Mouse (Mus musculus) embryonic facial prominence, embryonic 12.5 days (tissue): Measurements from ENCODE around the gene Tssk6. TPM values are rescaled to one million over a fixed set of nuclear protein-coding genes. Genes with fewer than 3 reads are reported as not detected.

ENCODE experiments used
- ATAC-seq: fragments of 200-750 bp; cut with Nextera tagmentation; 2 replicates; pipeline ENCODE4 v1.8.0; 2017; ENCODE audit not compliant: insufficient number of reproducible peaks, insufficient read depth, low FRiP score, low TSS enrichment
- H3K27ac ChIP-seq: fragments of 300-500 bp; sonication (generic); 2 replicates; pipeline ENCODE4 v1.5.1; 2016; ENCODE audit warnings: mild to moderate bottlenecking
- H3K27me3 ChIP-seq: fragments of 300-500 bp; sonication (generic); 2 replicates; pipeline ENCODE4 v1.6.1; 2016; ENCODE audit warnings: mild to moderate bottlenecking, moderate library complexity
- H3K36me3 ChIP-seq: fragments of 300-500 bp; sonication (generic); 2 replicates; pipeline ENCODE4 v1.6.1; 2016; ENCODE audit warnings: mild to moderate bottlenecking
- H3K4me1 ChIP-seq: fragments of 300-500 bp; sonication (generic); 2 replicates; pipeline ENCODE4 v1.6.1; 2016
- H3K4me2 ChIP-seq: fragments of 300-500 bp; sonication (generic); replicated peaks from 2 replicates; pipeline ENCODE4 v1.6.1; 2016; ENCODE audit warnings: mild to moderate bottlenecking, moderate library complexity
- H3K4me3 ChIP-seq: fragments of 300-500 bp; sonication (generic); 2 replicates; pipeline ENCODE4 v1.5.1; 2016; ENCODE audit warnings: mild to moderate bottlenecking
- H3K9ac ChIP-seq: fragments of 300-500 bp; sonication (generic); 2 replicates; pipeline ENCODE4 v1.6.1; 2016; ENCODE audit warnings: mild to moderate bottlenecking, moderate library complexity
- H3K9me3 ChIP-seq: fragments of 300-500 bp; sonication (generic); 2 replicates; pipeline ENCODE4 v1.6.1; 2016; ENCODE audit warnings: mild to moderate bottlenecking, moderate library complexity
- WGBS: fragments of 180-500 bp; shearing (Covaris S2); methylation state at CpG from one replicate; pipeline ENCODE4 v1.1.7; 2016; 5-methylcytosine and 5-hydroxymethylcytosine counted together
- polyA plus RNA-seq: library from polyadenylated mRNA; unstranded; fragments of >200 nt; fragmentation: Nextera tagmentation; extraction: Ambion mirVana; gene quantifications from 2 replicates; pipeline ENCODE4 v1.2.1, GENCODE M21; 2016

Gene Tssk6
- polyA plus RNA-seq, 1 experiment from 2014 or later, result 5.1 TPM

GRCm38 (mm10) chr8:69888244-69888866 is 13.6 kb upstream of the Tssk6 start:
- Histone ChIP-seq H3K9me3 (no peaks in the 10 kb centered on the region), H3K4me2 (peak overlapping the region; percentile 43), H3K9ac (peak overlapping the region; percentile 7; the same call in 1 of the 2 replicates), H3K4me1 (peaks cover 30% of the 10 kb centered on the region), H3K36me3 (peaks cover 7% of the 10 kb centered on the region; the same call in 1 of the 2 replicates), H3K4me3 (peak overlapping the region; percentile 23), H3K27ac (no peak overlapping the region), H3K27me3 (peaks cover 85% of the 10 kb centered on the region)
- WGBS, result 4% methylated on average over 24 of the region's 24 CpGs
- ATAC-seq, result no peak

- peaks cover 80% of the 10 kb centered on the region for H3K27me3 ChIP-seq
- peaks cover 12% of the 10 kb centered on the region for H3K36me3 ChIP-seq
- no peaks in the 10 kb centered on the region for H3K9me3 ChIP-seq
- no peak overlapping the region for H3K27ac ChIP-seq
- 3% methylated on average over 32 of the region's 32 CpGs for WGBS
- peak overlapping the region; percentile 23 for H3K4me3 ChIP-seq
- peak overlapping the region; percentile 32 for H3K4me2 ChIP-seq
- H3K4me1 ChIP-seq, result peaks cover 30% of the 10 kb centered on the region
- peak overlapping the region; percentile 7 for H3K9ac ChIP-seq
- ATAC-seq, result no peak
Measured at GRCm38 (mm10) chr8:69888902-69889301, 13.1 kb upstream of the Tssk6 start.

GRCm38 (mm10) chr8:69890813-69891241 is 11.2 kb upstream of the Tssk6 start:
- Histone ChIP-seq H3K27me3 (peaks cover 60% of the 10 kb centered on the region), H3K4me2 (no peak overlapping the region), H3K36me3 (peaks cover 24% of the 10 kb centered on the region), H3K4me3 (no peak overlapping the region), H3K9ac (peak overlapping the region; percentile 21; the same call in 1 of the 2 replicates), H3K27ac (no peak overlapping the region), H3K9me3 (no peaks in the 10 kb centered on the region), H3K4me1 (peaks cover 28% of the 10 kb centered on the region)
- WGBS, result 38% methylated on average over 19 of the region's 19 CpGs
- ATAC-seq, result no peak

GRCm38 (mm10) chr8:69893863-69894262 is 8.1 kb upstream of the Tssk6 start:
- 32% methylated on average over 17 of the region's 17 CpGs for WGBS
- Histone ChIP-seq H3K4me1 (peaks cover 7% of the 10 kb centered on the region), H3K4me3 (no peak overlapping the region), H3K27ac (no peak overlapping the region), H3K27me3 (peaks cover 30% of the 10 kb centered on the region), H3K9ac (no peak overlapping the region), H3K9me3 (no peaks in the 10 kb centered on the region), H3K4me2 (no peak overlapping the region), H3K36me3 (peaks cover 36% of the 10 kb centered on the region)
- no peak for ATAC-seq

- no peak overlapping the region for H3K4me3 ChIP-seq
- H3K27me3 ChIP-seq, result peaks cover 20% of the 10 kb centered on the region
- no peak overlapping the region for H3K4me2 ChIP-seq
- no peaks in the 10 kb centered on the region; the same call in none of the 2 replicates for H3K4me1 ChIP-seq
- ATAC-seq, result no peak
- WGBS, result 62% methylated on average over 6 of the region's 6 CpGs
- no peaks in the 10 kb centered on the region for H3K9me3 ChIP-seq
- no peak overlapping the region for H3K9ac ChIP-seq
- H3K27ac ChIP-seq, result no peak overlapping the region
- H3K36me3 ChIP-seq, result peaks cover 41% of the 10 kb centered on the region
Measured at GRCm38 (mm10) chr8:69894836-69895332, 7.1 kb upstream of the Tssk6 start.

- 76% methylated on average over 4 of the region's 4 CpGs for WGBS
- Histone ChIP-seq H3K36me3 (peaks cover 41% of the 10 kb centered on the region), H3K27ac (no peak overlapping the region), H3K27me3 (peaks cover 10% of the 10 kb centered on the region), H3K4me2 (no peak overlapping the region), H3K9me3 (no peaks in the 10 kb centered on the region), H3K4me3 (no peak overlapping the region), H3K9ac (no peak overlapping the region), H3K4me1 (peaks cover 10% of the 10 kb centered on the region)
- no peak for ATAC-seq
Measured at GRCm38 (mm10) chr8:69895772-69896451, 6.1 kb upstream of the Tssk6 start.

- no peak for ATAC-seq
- H3K27ac ChIP-seq, result no peak overlapping the region
- H3K9ac ChIP-seq, result no peak overlapping the region
- 87% methylated on average over 6 of the region's 6 CpGs for WGBS
- H3K27me3 ChIP-seq, result no peaks in the 10 kb centered on the region
- H3K4me2 ChIP-seq, result no peak overlapping the region
- H3K4me1 ChIP-seq, result peaks cover 20% of the 10 kb centered on the region
- H3K36me3 ChIP-seq, result peaks cover 40% of the 10 kb centered on the region
- no peaks in the 10 kb centered on the region for H3K9me3 ChIP-seq
- no peak overlapping the region for H3K4me3 ChIP-seq
Measured at GRCm38 (mm10) chr8:69897857-69898256, 4.1 kb upstream of the Tssk6 start.

GRCm38 (mm10) chr8:69899876-69900275 is 2.1 kb upstream of the Tssk6 start:
- H3K36me3 ChIP-seq, result peaks cover 22% of the 10 kb centered on the region
- peaks cover 20% of the 10 kb centered on the region for H3K4me1 ChIP-seq

GRCm38 (mm10) chr8:69900895-69901451 is 1.0 kb upstream of the Tssk6 start:
- 18% methylated on average over 12 of the region's 12 CpGs for WGBS
- H3K27me3 ChIP-seq, result no peaks in the 10 kb centered on the region
- ATAC-seq, result no peak; the same call in 1 of the 2 replicates

More at GRCm38 (mm10) chr8:69899876-69900275, 2.1 kb upstream of the Tssk6 start:
- no peaks in the 10 kb centered on the region for H3K9me3 ChIP-seq
- H3K27ac ChIP-seq, result no peak overlapping the region
- 89% methylated on average over 2 of the region's 2 CpGs for WGBS
- no peak overlapping the region for H3K4me3 ChIP-seq
- H3K4me2 ChIP-seq, result peak overlapping the region; percentile 95; the same call in 1 of the 2 replicates
- H3K27me3 ChIP-seq, result no peaks in the 10 kb centered on the region
- no peak overlapping the region for H3K9ac ChIP-seq
- ATAC-seq, result no peak

GRCm38 (mm10) chr8:69901484-69902162 is 361 bp upstream of the Tssk6 start:
- 4% methylated on average over 41 of the region's 41 CpGs for WGBS
- peak overlapping the region; percentile 95 for H3K4me2 ChIP-seq
- H3K27me3 ChIP-seq, result no peaks in the 10 kb centered on the region
- H3K9ac ChIP-seq, result peak overlapping the region; percentile 67
- peak overlapping the region; percentile 91 for H3K27ac ChIP-seq
- peak; percentile 53 for ATAC-seq
- peaks cover 20% of the 10 kb centered on the region for H3K4me1 ChIP-seq
- H3K36me3 ChIP-seq, result peaks cover 19% of the 10 kb centered on the region; the same call in 1 of the 2 replicates
- peak overlapping the region; percentile 70 for H3K4me3 ChIP-seq
- no peaks in the 10 kb centered on the region for H3K9me3 ChIP-seq

More at GRCm38 (mm10) chr8:69900895-69901451, 1.0 kb upstream of the Tssk6 start:
- peak overlapping the region; percentile 87 for H3K27ac ChIP-seq
- peaks cover 17% of the 10 kb centered on the region; the same call in 1 of the 2 replicates for H3K36me3 ChIP-seq
- H3K9ac ChIP-seq, result peak overlapping the region; percentile 67
- no peaks in the 10 kb centered on the region for H3K9me3 ChIP-seq
- peaks cover 20% of the 10 kb centered on the region for H3K4me1 ChIP-seq
- H3K4me3 ChIP-seq, result peak overlapping the region; percentile 70
- peak overlapping the region; percentile 95 for H3K4me2 ChIP-seq

GRCm38 (mm10) chr8:69903063-69903542 is 1.1 kb downstream of the Tssk6 start:
- Histone ChIP-seq H3K4me2 (peak overlapping the region; percentile 95), H3K4me1 (peaks cover 20% of the 10 kb centered on the region), H3K27ac (peak overlapping the region; percentile 91), H3K4me3 (peak overlapping the region; percentile 70), H3K36me3 (peaks cover 20% of the 10 kb centered on the region), H3K9ac (peak overlapping the region; percentile 67), H3K27me3 (no peaks in the 10 kb centered on the region), H3K9me3 (no peaks in the 10 kb centered on the region)
- under 1% methylated on average over 45 of the region's 45 CpGs for WGBS
- peak; percentile 89 for ATAC-seq
